Mouse (Mus musculus) adrenal gland, adult 8-10 months (tissue): ENCODE data around the gene Abt1. TPM values are rescaled to one million over a fixed set of nuclear protein-coding genes. Genes with fewer than 3 reads are reported as not detected.

ENCODE experiments used
- total RNA-seq, 4 experiments: library from RNA; stranded (reverse); gene quantifications; 2 replicates each; pipeline ENCODE4 v1.2.4; 2022

Abt1 gene
- total RNA-seq, 4 experiments from 2014 or later = 6.5 to 7.8 (median 7.1) TPM

Other genes with a start within 250 kb of the Abt1 start
- gene Vmn1r220, start 235.9 kb downstream of the Abt1 start, total RNA-seq = not detected
- gene Vmn1r221, start 209.7 kb downstream of the Abt1 start, total RNA-seq = not detected
- not detected for gene Vmn1r222, start 187.9 kb downstream of the Abt1 start, total RNA-seq
- gene Vmn1r223, start 176.7 kb downstream of the Abt1 start, total RNA-seq = not detected
- gene Zfp322a, start 54.7 kb downstream of the Abt1 start, total RNA-seq = 10 to 100 TPM; 20.0 to 26.5 (median 23.6) TPM
- not detected for gene Btn1a1, start 42.0 kb upstream of the Abt1 start, total RNA-seq
- gene Btn2a2, start 65.0 kb upstream of the Abt1 start, total RNA-seq = not detected
- gene Hist1h4h, start 107.2 kb upstream of the Abt1 start, total RNA-seq = 100 to 1,000 TPM; 381 to 523 (median 406) TPM
- gene Hist1h2af, start 110.0 kb upstream of the Abt1 start, total RNA-seq = 10 to 100 TPM in 3 of 4 experiments, 1 to 10 TPM in 1; 8.2 to 20.8 (median 16.2) TPM
- gene Hist1h3g, start 111.6 kb upstream of the Abt1 start, total RNA-seq = 1 to 10 TPM; 3.2 to 5.6 (median 4.7) TPM
- gene Hist1h2bh, start 119.5 kb upstream of the Abt1 start, total RNA-seq = 1 to 10 TPM; 2.2 to 3.4 (median 2.9) TPM
- 10 to 100 TPM; 16.8 to 22.6 (median 20.7) TPM for gene Hist1h3f, start 120.2 kb upstream of the Abt1 start, total RNA-seq
- 10 to 100 TPM; 54.2 to 65.8 (median 58.8) TPM for gene Hist1h4f, start 127.8 kb upstream of the Abt1 start, total RNA-seq
- 1 to 10 TPM; 2.2 to 3.9 (median 3.1) TPM for gene Hist1h1d, start 129.4 kb upstream of the Abt1 start, total RNA-seq
- gene Hist1h3e, start 138.5 kb upstream of the Abt1 start, total RNA-seq = 10 to 100 TPM; 48.1 to 62.5 (median 53.5) TPM
- gene Hist1h2ae, start 147.4 kb upstream of the Abt1 start, total RNA-seq = 1 to 10 TPM; 4.5 to 9.9 (median 6.6) TPM
- gene Hist1h2bg, start 147.5 kb upstream of the Abt1 start, total RNA-seq = 10 to 100 TPM; 55.2 to 81.2 (median 75.0) TPM
- gene Hist1h2bf, start 150.3 kb upstream of the Abt1 start, total RNA-seq = 10 to 100 TPM; 18.7 to 29.5 (median 23.2) TPM
- gene Hist1h2ad, start 150.5 kb upstream of the Abt1 start, total RNA-seq = 1 to 10 TPM; 4.8 to 9.8 (median 5.8) TPM
- gene Hist1h3d, start 151.9 kb upstream of the Abt1 start, total RNA-seq = 1 to 10 TPM; 2.9 to 4.8 (median 3.3) TPM
- gene Hist1h4d, start 157.7 kb upstream of the Abt1 start, total RNA-seq = 100 to 1,000 TPM; 116 to 151 (median 145) TPM
- 10 to 100 TPM; 11.0 to 15.5 (median 13.2) TPM for gene Hist1h2be, start 197.3 kb upstream of the Abt1 start, total RNA-seq
- gene Hist1h1e, start 198.7 kb upstream of the Abt1 start, total RNA-seq = 10 to 100 TPM; 61.3 to 77.8 (median 63.8) TPM